Mouse (Mus musculus) skeletal muscle tissue, adult 2 months (tissue): ENCODE data around the gene Gm49393.

Experiments used
- DNase-seq: peaks from one replicate; pipeline ENCODE4 v3.0.0-alpha.2; 2012; ENCODE audit warnings: low read depth, low spot score

Gm49393 gene

GRCm38 (mm10) chr13:60809690-60810089, 125.7 kb downstream of the Gm49393 start:
- no peak for DNase-seq
